Mouse (Mus musculus) spleen, postnatal 10 days (tissue): Measurements from ENCODE around the gene Lamb3.

Experiments
- DNase-seq, 2 experiments: peaks; one replicate each; pipeline ENCODE4 v3.0.0; 2021 to 2022; ENCODE audit warnings: low spot score in 2 of 2

Lamb3 gene

DNA sequence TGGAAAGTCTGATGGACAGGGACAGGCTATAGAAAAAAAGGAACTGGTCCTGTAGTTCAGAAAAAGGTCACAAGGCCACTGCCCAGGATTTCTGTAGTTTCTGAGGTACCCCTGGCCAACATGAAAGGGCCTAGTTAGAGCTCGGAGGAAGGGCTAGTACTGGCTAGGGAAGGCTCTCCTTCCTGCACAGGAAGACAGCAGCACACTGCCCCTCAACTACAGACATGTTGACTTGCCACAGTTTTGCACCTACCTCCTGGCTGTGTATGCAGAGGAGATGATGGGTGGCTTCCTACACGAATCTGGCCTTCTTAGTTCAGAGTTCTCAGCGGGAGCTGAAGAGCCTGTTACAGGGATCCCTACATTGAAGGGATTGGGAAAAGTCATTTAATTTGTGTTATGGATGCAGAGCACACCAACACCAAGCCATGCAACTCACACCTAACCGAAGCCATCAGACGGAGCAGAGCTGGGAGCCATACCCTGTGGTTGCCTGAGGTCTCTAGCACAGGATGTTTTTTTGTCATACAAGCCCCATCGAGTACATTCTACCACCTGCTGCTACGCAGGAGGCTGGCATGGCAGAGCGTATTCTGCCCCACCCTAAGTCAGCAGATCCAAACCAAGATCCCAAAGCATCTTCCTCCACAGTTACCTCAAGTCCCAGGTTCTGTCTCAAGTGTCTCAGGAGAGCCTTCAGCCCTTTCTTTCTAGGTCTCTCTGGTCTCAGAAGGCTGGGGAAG is 6.7 kb upstream of the Lamb3 start:
- DNase-seq, result peak; percentile 31 to 44

DNA sequence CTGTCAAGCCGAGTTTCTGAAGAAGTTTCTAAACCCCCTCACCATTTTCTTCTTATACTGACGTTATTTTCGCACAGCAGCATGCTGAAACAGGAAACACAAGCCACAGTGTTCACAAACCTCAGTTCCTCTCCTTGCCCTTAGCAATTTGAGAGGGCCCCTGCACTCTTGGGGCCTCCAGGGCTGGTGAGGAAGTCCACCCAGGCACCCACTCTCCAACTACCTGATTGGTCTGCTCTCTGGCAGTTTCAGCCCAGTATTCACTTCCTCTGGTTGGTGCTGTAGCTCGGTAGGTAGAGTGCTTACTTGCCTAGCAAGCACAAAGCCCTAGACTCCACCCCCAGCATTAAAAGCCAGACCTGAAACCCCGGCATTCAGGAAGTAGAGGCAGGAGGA is 6.1 kb upstream of the Lamb3 start, which contains the start of gene Traf3ip3:
TSS of gene Traf3ip3 (minus strand) at position 321 of the 396 bp plus-strand sequence.
- DNase-seq, result peak; percentile 34 to 79

DNA sequence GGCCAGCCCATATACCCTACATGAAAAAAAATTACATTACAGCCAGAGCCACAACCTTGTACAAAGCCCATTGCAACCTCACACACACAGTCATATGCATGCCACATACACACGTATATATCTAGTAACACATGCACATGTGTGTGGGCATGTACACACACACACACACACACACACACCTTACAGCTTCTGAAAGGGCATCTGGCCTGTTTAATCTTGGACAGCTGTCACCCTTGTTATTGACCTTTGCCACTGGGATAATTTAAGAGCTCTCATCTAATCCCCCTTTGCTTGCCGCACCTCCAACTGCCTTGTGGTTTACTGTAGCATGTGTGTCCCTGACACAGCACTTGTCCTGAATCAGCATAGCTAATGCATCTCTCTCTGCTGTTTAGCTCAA is 3.7 kb upstream of the Lamb3 start:
- DNase-seq, result no peak

DNA sequence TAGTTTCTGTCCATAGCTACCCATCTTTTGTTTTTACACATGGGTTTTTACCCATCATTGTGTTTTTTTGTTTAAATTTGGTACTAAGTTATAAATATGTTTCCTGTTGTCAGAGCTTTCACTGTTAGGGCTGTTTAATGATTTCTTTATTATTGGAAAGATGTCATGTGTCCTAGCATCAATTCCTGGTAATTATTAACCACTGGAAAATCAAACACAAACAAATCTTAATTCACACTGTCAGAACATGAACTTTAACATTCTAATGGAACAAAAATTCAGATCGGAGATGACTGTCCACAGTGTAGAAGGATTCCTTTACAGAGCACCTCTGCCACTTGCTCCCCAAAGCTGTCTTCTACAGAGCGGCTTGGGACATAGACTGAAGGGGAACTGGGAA is 2.1 kb upstream of the Lamb3 start:
- no peak for DNase-seq

DNA sequence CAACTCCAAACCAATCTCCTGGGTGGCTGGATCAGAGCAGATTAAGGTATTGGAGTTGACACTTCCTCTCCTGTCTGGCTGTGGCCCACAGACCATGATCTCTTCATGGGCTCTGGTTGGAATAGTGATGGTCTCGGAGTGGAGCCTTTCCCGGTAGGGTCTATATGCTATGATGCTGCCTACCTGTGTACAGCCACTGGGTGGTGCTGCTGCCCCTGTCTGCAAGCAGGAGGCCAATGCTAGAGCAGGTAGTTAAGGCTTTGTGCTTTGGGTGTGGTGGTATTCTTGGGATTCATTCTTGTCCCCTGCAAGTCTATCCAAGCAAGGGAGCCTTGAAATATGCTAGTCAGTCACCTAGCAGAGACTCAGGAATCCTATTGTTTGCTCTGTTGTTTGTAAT is 679 bp downstream of the Lamb3 start:
- peak; percentile 37 to 77 for DNase-seq

DNA sequence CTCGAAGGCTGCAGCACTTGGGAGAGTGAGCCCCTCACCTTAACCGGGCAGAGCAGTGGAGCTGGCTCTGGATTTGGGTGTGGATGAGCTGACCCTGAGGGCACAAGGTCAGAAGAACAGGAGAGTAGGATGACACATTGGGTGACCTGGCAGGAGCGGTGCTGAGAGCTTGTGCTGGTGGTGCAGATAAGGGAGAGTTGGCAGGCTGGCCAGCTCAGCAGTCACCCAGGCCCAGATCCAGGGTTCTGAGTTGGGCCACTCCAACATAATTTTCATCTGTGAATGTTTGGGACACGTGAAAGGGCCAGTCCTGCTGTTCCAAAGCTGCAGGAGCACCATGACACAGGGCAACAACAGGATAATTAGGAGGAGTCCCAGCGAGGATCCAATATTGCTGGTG is 3.9 kb downstream of the Lamb3 start:
- no peak for DNase-seq

DNA sequence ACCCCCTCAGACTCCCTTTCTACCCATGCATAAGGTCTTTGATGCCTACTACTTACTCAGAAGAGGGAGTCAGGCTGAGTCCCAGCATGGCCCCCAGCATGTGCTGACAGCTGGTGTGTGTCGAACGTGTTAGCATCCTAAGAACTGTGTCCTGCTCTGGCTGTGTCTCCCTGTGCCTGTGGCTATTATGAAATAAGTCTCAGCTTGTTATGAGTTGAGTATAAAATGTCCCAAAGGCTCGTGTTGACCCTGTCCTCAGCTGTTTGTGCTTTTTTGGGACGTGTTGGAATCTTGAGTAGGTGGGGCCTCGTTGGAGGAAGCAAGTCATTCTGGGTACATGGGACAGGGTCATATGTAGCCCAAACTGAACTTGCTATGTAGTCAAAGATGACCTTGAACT is 6.6 kb downstream of the Lamb3 start:
- DNase-seq, result no peak

DNA sequence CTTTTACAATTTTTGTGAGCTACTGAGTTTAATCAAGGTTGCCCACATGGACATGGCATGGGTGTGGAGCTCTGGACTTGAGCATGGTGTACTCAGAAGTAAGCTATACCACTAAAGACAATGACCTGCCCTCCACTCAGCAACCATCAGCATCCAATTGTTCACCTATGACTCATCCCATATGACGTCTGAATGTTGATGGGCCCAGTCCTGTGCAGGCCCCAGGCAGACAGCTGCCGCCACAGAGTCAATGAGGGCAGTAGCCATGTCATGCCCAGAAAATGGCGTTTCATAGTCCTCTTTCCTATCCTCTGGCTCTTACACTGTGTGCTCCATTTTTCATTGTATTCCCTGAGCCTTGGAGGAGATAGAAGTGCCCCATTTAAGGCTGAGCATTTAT is 8.5 kb downstream of the Lamb3 start:
- no peak for DNase-seq

DNA sequence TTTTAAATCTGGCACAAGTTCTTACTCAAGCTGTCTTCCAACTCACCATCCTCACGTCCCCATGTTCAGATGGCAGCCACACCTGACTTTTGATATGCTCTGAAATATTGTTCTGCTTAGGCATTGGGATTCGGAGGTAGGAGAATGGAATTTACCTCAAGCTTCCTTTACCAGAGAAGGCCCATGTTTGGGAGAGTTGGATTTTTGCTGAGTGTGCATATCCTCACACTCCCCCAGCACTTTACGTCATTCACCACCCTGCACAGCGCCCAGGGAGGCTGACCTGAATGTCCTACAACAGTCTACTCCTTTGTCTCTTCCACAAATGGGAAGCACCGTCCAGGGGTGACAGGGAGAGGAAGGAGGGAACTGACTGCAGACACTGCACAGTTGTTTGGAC is 12.9 kb downstream of the Lamb3 start:
- no peak for DNase-seq

DNA sequence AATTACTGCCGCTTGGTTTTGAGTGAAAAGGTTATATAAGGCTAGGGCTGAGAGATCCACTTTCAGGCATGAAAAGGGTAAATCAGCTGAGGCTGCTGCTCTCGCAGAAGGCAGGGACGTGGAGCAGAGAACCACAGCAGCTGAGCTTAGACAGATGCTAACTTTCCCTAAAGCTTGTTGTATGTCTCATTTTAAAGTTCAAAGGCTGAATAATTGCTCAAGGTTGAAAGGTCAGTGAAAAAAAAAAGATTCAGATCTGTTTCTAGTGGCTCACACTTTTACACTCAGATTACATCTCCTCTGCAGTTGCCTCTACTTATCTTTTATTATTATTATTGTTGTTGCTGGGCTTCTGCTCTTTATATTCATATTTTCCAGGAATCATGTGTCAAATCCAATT is 18.0 kb downstream of the Lamb3 start:
- no peak for DNase-seq

DNA sequence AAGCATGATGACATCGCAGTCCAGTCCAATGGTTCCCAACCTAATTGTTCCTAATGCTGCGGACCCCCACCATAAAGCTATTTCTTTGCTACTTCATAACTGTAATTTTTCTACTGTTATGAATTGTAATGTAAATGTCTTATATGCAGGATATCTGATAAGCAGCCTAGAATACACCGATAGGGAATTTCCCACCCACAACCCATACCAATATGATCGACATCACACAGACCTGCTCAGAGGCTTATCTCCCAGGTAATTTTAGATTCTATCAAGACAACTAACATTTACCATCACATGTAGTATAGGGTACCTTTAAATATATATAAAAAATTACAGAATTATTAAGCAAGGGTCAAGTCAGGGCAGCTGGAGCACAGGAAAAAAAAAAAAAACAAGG is 18.6 kb downstream of the Lamb3 start:
- no peak for DNase-seq

DNA sequence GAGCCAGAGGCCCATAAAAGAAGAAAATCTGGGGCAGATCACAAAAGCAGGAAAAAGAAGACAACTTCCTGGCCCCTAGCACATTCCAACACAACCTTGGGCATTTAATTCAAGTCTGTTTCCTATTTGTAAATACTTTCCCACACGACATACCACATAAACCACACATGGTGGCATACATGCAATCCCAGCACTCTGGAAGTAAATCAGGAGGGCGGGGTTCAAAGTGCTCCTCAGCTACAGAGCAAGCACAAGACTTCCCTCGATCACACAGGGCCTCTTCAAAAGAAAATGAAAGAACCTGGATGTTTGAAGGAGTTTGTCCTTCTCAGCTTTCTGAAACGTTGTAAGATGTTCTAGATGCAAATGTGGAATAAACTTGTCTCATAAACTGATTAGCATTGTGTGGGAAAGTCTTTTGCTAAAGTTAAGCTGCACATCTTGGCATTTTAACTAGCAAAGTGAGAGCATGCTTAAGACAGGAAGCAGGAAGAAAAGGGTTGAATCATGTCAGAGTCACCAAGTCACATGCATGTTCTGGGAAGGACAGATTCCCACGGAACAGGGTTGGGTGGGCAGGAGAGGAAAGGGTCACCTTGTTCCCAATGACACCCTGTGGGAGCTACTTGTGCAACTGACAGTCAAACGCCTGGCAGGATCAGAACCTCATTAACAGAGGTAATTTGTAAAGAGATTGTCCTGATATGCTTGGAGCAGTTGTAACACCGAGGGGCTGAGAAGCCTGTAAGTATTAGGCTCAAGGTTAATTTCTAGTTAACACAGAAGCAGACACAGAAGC is 19.4 kb downstream of the Lamb3 start:
- no peak for DNase-seq

DNA sequence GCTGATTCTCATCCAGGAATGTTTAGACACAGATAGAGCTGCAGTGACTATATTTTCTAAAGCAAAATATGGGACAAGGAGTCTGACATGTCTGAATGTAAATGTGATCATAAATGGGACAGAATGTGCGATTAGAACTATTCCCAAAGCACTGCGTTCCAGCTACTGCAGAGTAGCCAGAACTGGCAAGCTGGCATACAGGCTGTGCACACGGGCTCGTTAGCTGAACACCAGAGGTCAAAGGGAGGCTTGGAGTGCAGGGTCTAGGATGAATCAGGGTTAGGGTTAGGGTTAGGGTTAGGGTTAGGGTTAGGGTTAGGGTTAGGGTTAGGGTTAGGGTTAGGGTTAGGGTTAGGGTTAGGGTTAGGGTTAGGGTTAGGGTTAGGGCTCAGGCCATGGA is 20.0 kb downstream of the Lamb3 start:
- DNase-seq, result no peak

DNA sequence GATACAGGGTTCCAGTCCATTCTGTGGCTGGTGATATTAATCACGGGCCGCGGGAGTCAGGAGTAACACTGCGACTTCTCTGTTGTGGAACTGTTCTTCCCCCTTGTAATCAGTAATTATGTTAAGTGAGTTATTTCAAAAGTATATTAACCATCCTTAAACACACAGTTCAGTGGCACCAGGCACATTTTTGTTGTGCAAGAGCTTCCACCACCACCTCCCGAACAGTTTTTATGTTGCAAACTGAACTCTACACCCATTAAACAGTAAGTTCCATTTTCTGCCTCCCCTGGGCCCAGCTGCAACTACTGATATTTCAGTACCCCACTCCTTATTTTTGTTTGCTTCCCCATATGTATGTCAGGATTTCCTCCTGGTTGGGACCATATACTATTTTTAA is 22.1 kb downstream of the Lamb3 start:
- DNase-seq, result no peak

DNA sequence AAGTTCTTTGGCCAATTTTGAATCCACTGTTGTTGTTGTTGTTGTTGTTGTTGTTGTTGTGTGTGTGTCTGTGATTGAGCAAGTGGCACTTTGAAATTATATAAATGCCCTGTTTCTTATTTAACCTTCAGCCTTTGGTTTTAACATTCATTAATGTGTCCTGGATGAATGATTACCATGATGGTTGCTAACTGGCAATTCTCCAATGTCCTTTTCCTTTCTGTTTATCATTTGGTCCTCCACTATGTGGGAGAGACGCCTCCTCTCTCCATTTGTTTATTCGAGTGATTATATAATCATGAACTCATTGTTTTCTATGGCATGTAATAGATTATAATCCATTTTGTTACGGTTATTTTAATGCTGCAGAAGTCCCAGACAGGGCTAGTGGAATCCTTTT is 23.0 kb downstream of the Lamb3 start:
- no peak for DNase-seq

DNA sequence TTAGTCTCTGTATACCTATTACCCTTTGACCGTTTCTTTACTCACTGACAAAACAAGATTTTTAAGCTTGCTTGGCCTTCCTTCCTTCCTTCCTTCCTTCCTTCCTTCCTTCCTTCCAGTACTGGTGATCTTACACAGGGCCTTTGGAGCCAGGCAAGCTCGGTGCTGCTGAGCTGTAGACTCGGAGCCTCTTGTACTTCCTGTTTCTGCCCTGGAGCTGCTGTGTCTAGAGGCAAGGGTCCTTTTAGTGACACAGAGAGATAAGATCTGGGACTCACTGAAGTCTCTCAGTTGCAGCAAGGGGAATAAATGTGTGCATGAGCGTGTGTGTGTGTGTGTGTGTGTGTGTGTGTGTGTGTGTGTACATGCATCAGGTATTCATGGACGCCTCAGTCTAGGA is 23.4 kb downstream of the Lamb3 start:
- DNase-seq, result no peak

DNA sequence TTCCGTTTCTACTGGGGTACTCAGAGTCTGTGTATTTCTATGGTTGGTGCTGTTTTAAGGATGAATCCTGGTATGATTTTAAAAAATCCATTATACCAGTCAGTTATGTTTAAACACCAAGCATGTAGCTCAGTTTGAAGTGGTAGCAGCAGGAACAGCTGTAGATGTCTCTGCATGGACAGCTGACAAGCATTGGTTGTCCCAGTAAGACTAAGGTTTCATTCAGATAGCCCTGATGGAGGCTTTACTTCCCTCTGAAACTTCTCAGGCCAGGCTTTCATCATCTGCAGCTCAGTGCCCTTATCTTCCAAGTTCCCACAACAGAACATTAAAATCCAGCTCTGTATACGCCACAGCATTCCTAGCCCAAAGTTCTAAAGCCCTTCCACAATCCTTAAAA is 25.2 kb downstream of the Lamb3 start:
- DNase-seq, result no peak

DNA sequence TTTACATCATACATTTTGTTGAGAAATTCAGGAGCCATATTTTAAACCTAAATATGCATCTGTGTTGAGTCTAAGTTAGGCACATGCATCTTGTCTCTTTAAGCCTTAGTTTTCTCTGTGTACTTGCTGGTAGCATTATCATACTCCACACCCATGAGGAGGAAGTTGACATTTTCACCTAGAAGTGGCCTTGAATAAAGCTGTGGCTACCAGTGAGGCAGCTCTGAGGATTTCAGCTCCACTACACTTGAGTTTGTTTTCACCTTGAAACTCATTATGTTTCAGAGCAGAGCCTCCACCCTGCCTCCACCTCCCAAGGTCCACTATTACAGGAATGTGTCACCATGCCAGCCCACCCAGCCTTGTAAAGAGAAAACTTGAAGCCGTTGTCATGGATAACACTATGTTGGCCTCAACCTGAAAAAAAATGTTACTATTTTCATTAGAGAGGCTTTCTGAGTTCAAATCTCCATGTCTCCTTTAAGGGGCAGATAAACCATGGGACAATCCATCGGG is 26.7 kb downstream of the Lamb3 start:
- DNase-seq, result no peak

DNA sequence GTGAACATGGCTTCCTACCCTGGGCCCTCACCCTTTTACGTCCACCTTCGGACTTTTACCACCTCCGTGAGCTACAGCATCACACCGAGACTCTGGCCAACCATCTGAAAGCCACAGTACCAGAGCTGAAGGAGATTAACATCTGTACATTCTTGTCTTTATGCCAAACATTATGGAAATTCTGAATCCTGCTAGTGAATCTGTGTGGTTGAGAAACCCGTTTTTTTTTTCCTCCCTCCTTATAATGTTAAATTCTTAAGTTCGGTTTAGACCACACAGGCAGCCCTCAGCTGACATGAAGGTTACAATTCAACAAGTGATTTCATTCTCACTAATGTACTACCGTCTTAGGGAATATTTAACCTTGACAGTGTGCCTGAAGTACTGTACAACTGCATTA is 27.4 kb downstream of the Lamb3 start:
- no peak for DNase-seq

DNA sequence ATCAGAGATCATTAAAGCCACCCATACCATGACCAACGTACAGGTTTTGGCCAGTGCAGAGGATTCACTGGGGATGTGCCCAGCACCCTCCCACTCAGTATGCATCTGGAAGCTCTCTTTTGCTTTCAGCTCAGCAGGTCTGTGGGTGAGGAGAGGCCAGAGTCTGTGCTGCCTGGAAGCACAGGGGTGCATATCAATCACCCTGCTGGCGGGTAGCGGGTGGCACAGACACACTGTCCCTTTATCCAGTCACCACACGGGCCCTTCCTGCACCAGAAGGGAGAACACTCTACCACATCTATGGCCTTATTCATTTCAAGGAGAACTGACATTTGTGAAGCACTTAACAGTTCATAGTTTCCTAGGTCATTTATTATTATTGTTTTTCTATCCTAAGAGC is 30.9 kb downstream of the Lamb3 start:
- DNase-seq, result no peak

DNA sequence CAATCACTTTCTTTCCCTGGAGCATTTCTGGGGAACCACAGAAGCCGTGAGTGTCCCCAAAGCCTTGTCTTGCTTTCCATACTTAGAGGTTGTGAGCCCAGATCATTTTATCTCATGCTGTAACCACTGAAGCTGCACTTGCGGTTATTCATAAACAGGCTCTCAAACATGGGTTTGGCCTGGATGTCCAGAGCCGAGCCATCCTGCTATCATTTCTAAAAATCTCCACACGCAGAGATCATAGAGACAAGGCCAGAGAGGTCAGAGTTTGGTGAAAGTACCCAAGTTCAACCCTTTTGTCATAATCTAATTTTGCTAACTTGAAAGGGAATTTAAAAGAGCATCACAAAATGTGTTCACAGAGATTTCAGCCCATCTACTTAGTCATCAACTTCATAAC is 33.9 kb downstream of the Lamb3 start:
- no peak for DNase-seq

DNA sequence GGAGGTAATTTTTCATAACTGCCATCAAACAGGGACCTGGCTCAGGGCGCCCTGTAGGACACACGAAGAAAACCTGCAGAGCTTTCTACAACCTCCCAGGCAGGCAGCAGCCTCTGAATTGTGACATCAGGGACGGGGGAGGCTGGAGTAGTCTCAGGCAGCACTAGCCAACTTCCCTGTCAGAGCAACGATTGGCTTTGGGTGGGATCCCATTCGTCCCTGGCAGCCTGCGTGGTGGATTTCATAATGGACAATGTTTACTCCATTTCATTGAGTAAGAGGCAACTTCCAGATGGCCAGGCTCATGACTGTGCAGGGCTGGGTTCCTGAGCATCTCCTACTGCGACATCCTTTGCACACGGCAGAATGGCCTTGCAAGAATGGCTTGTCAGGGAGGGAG is 34.7 kb downstream of the Lamb3 start:
- no peak for DNase-seq

DNA sequence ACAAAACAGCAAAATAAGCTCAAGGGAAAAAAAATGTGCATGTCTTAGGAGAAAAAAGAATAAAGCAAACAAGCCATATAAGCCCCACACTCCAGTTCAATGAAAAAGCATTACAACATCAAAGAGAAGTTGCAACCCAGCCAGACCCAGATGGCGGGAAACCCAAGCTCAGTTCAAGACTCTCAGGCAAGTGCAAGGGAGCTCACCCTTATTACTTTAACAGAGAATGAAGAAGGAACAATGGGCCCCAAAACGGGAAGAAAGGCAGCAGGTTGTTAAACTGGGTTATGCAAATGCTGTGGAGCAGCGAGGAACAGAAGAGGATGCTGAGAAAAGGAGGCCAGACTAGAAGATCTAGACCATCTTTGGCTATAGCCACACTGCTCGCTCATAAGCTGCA is 35.4 kb downstream of the Lamb3 start:
- DNase-seq, result peak in 1 of 2 experiments; percentile 29
